Mouse (Mus musculus) liver, adult 2 months (tissue): ENCODE results near the gene Abca5.

Experiments
- CTCF ChIP-seq: fragments of 200-500 bp; IDR thresholded peaks from 2 replicates; pipeline ENCODE4 v1.5.1; 2011; ENCODE audit warnings: low read depth, low read length, control low read depth
- POLR2A ChIP-seq: fragments of 200-500 bp; IDR thresholded peaks from 2 replicates; pipeline ENCODE4 v1.6.1; 2011; ENCODE audit warnings: low read length, control low read depth; ENCODE audit not compliant: insufficient read depth; ENCODE audit errors: extremely low read depth

GRCm38 (mm10) chr11:110286331-110286730 is 51.2 kb downstream of the Abca5 start:
- TF ChIP-seq CTCF (no peak), POLR2A (no peak)
